9 mouse cellular contexts compared by ENCODE assay signal in the genomic region with DNA sequence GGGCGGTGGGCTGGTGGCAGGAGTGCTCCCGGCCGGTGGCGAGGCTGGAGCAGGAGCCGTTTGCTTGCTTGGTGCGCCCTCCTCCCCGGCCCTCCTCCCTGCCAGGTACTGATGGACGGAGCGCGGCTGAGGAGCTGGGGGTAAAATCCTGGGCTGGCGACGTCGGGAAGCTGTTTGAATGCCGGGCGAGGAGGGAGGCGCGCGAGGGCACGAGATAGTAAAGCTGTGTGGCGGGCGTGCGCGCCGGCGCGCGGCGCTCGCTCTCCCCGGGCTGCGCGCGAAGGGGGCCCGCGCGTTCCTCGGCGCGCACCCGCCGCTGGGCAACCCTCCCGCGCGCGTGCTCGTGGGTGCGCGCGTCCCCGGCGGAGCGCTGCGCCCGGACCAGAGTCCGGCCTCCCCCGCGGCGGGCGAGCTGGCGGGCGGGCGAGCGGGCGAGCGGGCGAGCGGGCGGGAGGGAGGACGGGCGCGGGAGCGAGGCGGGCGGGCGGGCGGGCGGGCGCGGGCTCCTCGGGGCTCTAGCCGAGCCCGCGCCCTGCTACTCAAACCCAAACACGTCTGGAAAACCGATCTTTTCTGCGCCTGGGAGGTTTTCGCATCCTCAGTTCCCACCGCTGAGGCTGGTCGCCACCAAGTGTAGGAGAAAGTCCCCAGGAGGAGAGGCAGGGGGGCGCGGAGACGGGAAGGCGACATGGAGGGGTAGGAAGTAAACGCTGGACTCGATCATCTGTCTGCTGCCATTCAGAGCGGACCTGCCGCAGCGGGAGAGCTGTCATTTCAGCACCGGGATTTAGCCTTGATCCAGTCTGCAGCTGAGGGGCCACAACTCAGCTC. TPM values are rescaled to one million over a fixed set of nuclear protein-coding genes. Genes with fewer than 3 reads are reported as not detected.
DNase-seq lines count a peak whose midpoint lies in the region; ATAC-seq and TF ChIP-seq lines count a peak whose summit lies in the region.
"Had no signal": no experiment of that assay in that cellular context is flagged by ENCODE, and none has a peak within 500 bp of the region (broad histone marks: within the 10 kb centered on the region; RNA-seq: fewer than 3 reads in every experiment).

No protein-coding gene starts in this region.

- no peak for TF ChIP-seq CTCF in testis, adult 2 months (IDR thresholded peaks at IDR 0.05; ENCODE audit: control insufficient read depth, insufficient read depth, insufficient replicate concordance, low read depth, low read length)

- peak overlapping the region; percentile 59 for H3K9ac ChIP-seq in embryonic facial prominence, embryonic 11.5 days (replicated peaks; ENCODE audit: low read length)
- H3K9ac ChIP-seq in hindbrain, embryonic 11.5 days (ENCODE audit: low read depth, low read length) = peak overlapping the region; percentile 64
- H3K9ac ChIP-seq in midbrain, embryonic 14.5 days (replicated peaks; ENCODE audit: low read length) = peak overlapping the region; percentile 74

- WGBS in embryonic facial prominence, embryonic 11.5 days = under 1% methylated on average over 52 of the region's 99 CpGs
- under 1% methylated on average over 49 of the region's 99 CpGs for WGBS in hindbrain, embryonic 11.5 days
- WGBS in midbrain, embryonic 14.5 days = under 1% methylated on average over 49 of the region's 99 CpGs

- H3K4me2 ChIP-seq in embryonic facial prominence, embryonic 11.5 days (ENCODE audit: low read depth, low read length) = peak overlapping the region; percentile 78
- H3K4me2 ChIP-seq in hindbrain, embryonic 11.5 days (replicated peaks; ENCODE audit: low read depth, low read length) = peak overlapping the region; percentile 79
- H3K4me2 ChIP-seq in midbrain, embryonic 14.5 days (ENCODE audit: low read length) = peak overlapping the region; percentile 68

- peaks cover 7% of the 10 kb centered on the region; the same call in 1 of the 2 replicates for H3K4me1 ChIP-seq in megakaryocyte, embryonic 14.5 days
- H3K4me1 ChIP-seq in embryonic facial prominence, embryonic 11.5 days (ENCODE audit: control insufficient read depth, insufficient read depth, low read length) = no peaks in the 10 kb centered on the region
- 0 out of 2 replicates have a peak, but pooled peaks cover 2% of the 10 kb centered on the region for H3K4me1 ChIP-seq in hindbrain, embryonic 11.5 days (replicated peaks; ENCODE audit: control insufficient read depth, insufficient read depth, low read length)
- H3K4me1 ChIP-seq in midbrain, embryonic 14.5 days (ENCODE audit: control insufficient read depth, insufficient read depth, low read length) = peaks cover 25% of the 10 kb centered on the region
- H3K4me1 ChIP-seq in testis, adult 2 months (ENCODE audit: control insufficient read depth, insufficient read depth, low read length) = peaks cover 5% of the 10 kb centered on the region

- peak; percentile 77 for DNase-seq in embryonic facial prominence, embryonic 11.5 days (ENCODE audit: low spot score)
- peak; percentile 83 for DNase-seq in hindbrain, embryonic 11.5 days (ENCODE audit: low spot score)
- peak; percentile 65 to 72 for DNase-seq in layer of hippocampus, postnatal 25 days (ENCODE audit: extremely low spot score in 1 of 2, low spot score in 1 of 2)
- peak; percentile 94 for DNase-seq in midbrain, embryonic 14.5 days
- DNase-seq in MN1 (ENCODE audit: low spot score) = no peak

- peak overlapping the region; percentile 78 for H3K4me3 ChIP-seq in megakaryocyte, embryonic 14.5 days (replicated peaks)
- peak overlapping the region; percentile 54 for H3K4me3 ChIP-seq in embryonic facial prominence, embryonic 11.5 days (ENCODE audit: low read depth, low read length)
- H3K4me3 ChIP-seq in hindbrain, embryonic 11.5 days (ENCODE audit: low read depth, low read length) = peak overlapping the region; percentile 47
- peak overlapping the region; percentile 59 for H3K4me3 ChIP-seq in midbrain, embryonic 14.5 days (replicated peaks; ENCODE audit: low read depth, low read length)
- H3K4me3 ChIP-seq in testis, adult 2 months (ENCODE audit: control insufficient read depth, low read depth, low read length) = peak overlapping the region; percentile 90
- H3K4me3 ChIP-seq: myocyte had no signal

- peak overlapping the region; percentile 20; the same call in 1 of the 2 replicates for H3K27ac ChIP-seq in embryonic facial prominence, embryonic 11.5 days (replicated peaks; ENCODE audit: low read depth, low read length)
- peak overlapping the region; percentile 83 for H3K27ac ChIP-seq in hindbrain, embryonic 11.5 days (ENCODE audit: low read depth, low read length)
- H3K27ac ChIP-seq in midbrain, embryonic 14.5 days (replicated peaks; ENCODE audit: low read depth, low read length) = peak overlapping the region; percentile 96
- no peak overlapping the region for H3K27ac ChIP-seq in testis, adult 2 months (ENCODE audit: control insufficient read depth, insufficient read depth, low read depth, low read length)

- no peak for TF ChIP-seq POLR2A in testis, adult 2 months (IDR thresholded peaks at IDR 0.05; ENCODE audit: control insufficient read depth, low read depth, low read length)

- no peaks in the 10 kb centered on the region for H3K36me3 ChIP-seq in megakaryocyte, embryonic 14.5 days (replicated peaks; ENCODE audit: low read length)
- H3K36me3 ChIP-seq in embryonic facial prominence, embryonic 11.5 days (replicated peaks; ENCODE audit: control insufficient read depth, insufficient read depth, low read depth, low read length) = no peaks in the 10 kb centered on the region
- H3K36me3 ChIP-seq in hindbrain, embryonic 11.5 days (ENCODE audit: control insufficient read depth, insufficient read depth, low read length) = no peaks in the 10 kb centered on the region
- no peaks in the 10 kb centered on the region for H3K36me3 ChIP-seq in midbrain, embryonic 14.5 days (ENCODE audit: control insufficient read depth, insufficient read depth, low read length)
- no peaks in the 10 kb centered on the region for H3K36me3 ChIP-seq in testis, adult 2 months (ENCODE audit: control insufficient read depth, insufficient read depth, low read length)

- H3K27me3 ChIP-seq in megakaryocyte, embryonic 14.5 days (replicated peaks) = peaks cover 28% of the 10 kb centered on the region
- no peaks in the 10 kb centered on the region for H3K27me3 ChIP-seq in embryonic facial prominence, embryonic 11.5 days (ENCODE audit: control insufficient read depth, insufficient read depth, low read length)
- H3K27me3 ChIP-seq in hindbrain, embryonic 11.5 days (ENCODE audit: control insufficient read depth, insufficient read depth, low read length) = no peaks in the 10 kb centered on the region
- H3K27me3 ChIP-seq in midbrain, embryonic 14.5 days (ENCODE audit: control insufficient read depth, insufficient read depth, low read length) = no peaks in the 10 kb centered on the region
- no peaks in the 10 kb centered on the region for H3K27me3 ChIP-seq in testis, adult 2 months (ENCODE audit: control insufficient read depth, insufficient read depth, low read length)

- no peaks in the 10 kb centered on the region for H3K9me3 ChIP-seq in megakaryocyte, embryonic 14.5 days
- H3K9me3 ChIP-seq in embryonic facial prominence, embryonic 11.5 days (replicated peaks; ENCODE audit: control insufficient read depth, low read length) = no peaks in the 10 kb centered on the region
- H3K9me3 ChIP-seq in hindbrain, embryonic 11.5 days (ENCODE audit: control insufficient read depth, low read length) = no peaks in the 10 kb centered on the region
- H3K9me3 ChIP-seq in midbrain, embryonic 14.5 days (ENCODE audit: control insufficient read depth, low read length) = no peaks in the 10 kb centered on the region

- ATAC-seq in megakaryocyte, adult 5-6 weeks (ENCODE audit: poor library complexity, severe bottlenecking) = no peak
- peak; percentile 82 for ATAC-seq in embryonic facial prominence, embryonic 11.5 days (replicated peaks; ENCODE audit: insufficient number of reproducible peaks, low FRiP score, low TSS enrichment, low read depth)
- peak; percentile 90 for ATAC-seq in hindbrain, embryonic 11.5 days (ENCODE audit: low FRiP score)
- ATAC-seq in midbrain, embryonic 14.5 days (ENCODE audit: low FRiP score, low TSS enrichment) = peak; percentile 88

RNA-seq across cellular contexts. Expression of a gene that starts 0.6 kb away (rescaled TPM):
- polyA plus RNA-seq in megakaryocyte, embryonic 14.5 days (2012; ENCODE audit: insufficient read depth, low replicate concordance) = not detected in 2 replicates
- not detected in 2 replicates for total RNA-seq in megakaryocyte, adult 5-6 weeks (2015)
- not detected in 2 replicates for total RNA-seq in megakaryocyte, adult 5-6 weeks (2017)
- 3.0 and 3.3 TPM in 2 replicates for polyA plus RNA-seq in embryonic facial prominence, embryonic 11.5 days (2014; fragmentation: Nextera tagmentation; extraction: Ambion mirVana)
- polyA plus RNA-seq in hindbrain, embryonic 11.5 days (2014; fragmentation: Nextera tagmentation; extraction: Ambion mirVana) = 12.7 and 14.8 TPM in 2 replicates
- 100 to 1,000 TPM; 106 to 121 TPM for total RNA-seq in layer of hippocampus, postnatal 25 days (2021)
- polyA plus RNA-seq in midbrain, embryonic 14.5 days (2014; fragmentation: Nextera tagmentation; extraction: Ambion mirVana) = 55.0 and 67.6 TPM in 2 replicates
- 0.40 and 0.48 TPM in 2 replicates for polyA plus RNA-seq in testis, adult 2 months (2012; rRNA removed)
- polyA plus RNA-seq: myocyte had no signal
